Comparison of ENCODE assay signal across 9 mouse cellular contexts in the genomic region with DNA sequence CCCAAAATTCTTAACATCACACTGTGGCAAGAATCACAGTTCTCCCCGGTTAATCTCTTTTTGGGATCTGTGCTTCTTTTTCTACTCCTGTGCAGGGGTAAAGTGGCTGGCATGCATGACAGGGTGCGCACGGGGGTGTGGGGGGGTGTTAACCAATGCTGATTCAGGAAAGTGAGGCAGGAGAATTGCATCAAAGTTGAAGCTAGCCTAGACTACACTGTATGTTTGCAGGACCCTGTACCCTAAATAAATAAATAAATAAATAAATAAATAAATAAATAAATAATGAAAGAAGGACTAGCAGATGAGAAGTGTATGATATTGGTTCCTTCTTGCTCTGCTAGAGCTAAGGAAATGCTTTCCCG. TPM values are rescaled to one million over a fixed set of nuclear protein-coding genes. Genes with fewer than 3 reads are reported as not detected.
A peak's percentile ranks its signal among the peaks of the same experiment; 100 is the strongest.
DNase-seq lines count a peak whose midpoint lies in the region; ATAC-seq and TF ChIP-seq lines count a peak whose summit lies in the region.
"Had no signal": no experiment of that assay in that cellular context is flagged by ENCODE, and none has a peak within 500 bp of the region (broad histone marks: within the 10 kb centered on the region; RNA-seq: fewer than 3 reads in every experiment).

No protein-coding gene starts in this region.

- H3K4me2 ChIP-seq in kidney, embryonic 14.5 days (replicated peaks; ENCODE audit: low read depth, low read length) = peak overlapping the region; percentile 3
- peak overlapping the region; percentile 89 for H3K4me2 ChIP-seq in embryonic facial prominence, embryonic 12.5 days (replicated peaks)
- H3K4me2 ChIP-seq in hindbrain, postnatal 0 days (ENCODE audit: low read depth, low read length) = peak overlapping the region; percentile 95
- peak overlapping the region; percentile 74 for H3K4me2 ChIP-seq in midbrain, embryonic 15.5 days

- peaks cover 22% of the 10 kb centered on the region for H3K4me1 ChIP-seq in kidney, embryonic 14.5 days (ENCODE audit: control insufficient read depth, insufficient read depth, low read length)
- peaks cover 25% of the 10 kb centered on the region for H3K4me1 ChIP-seq in embryonic facial prominence, embryonic 12.5 days
- peaks cover 25% of the 10 kb centered on the region for H3K4me1 ChIP-seq in hindbrain, postnatal 0 days (ENCODE audit: insufficient read depth, low read length)
- H3K4me1 ChIP-seq in midbrain, embryonic 15.5 days = peaks cover 40% of the 10 kb centered on the region

- 15% methylated on average over 4 of the region's 4 CpGs for WGBS in kidney, embryonic 14.5 days
- WGBS in embryonic facial prominence, embryonic 12.5 days = 18% methylated on average over 4 of the region's 4 CpGs
- 18% methylated on average over 4 of the region's 4 CpGs for WGBS in hindbrain, postnatal 0 days
- 19% methylated on average over 4 of the region's 4 CpGs for WGBS in midbrain, embryonic 15.5 days

- H3K4me3 ChIP-seq in kidney, embryonic 14.5 days (ENCODE audit: low read length) = peak overlapping the region; percentile 80; the same call in 1 of the 2 replicates
- peak overlapping the region; percentile 78 for H3K4me3 ChIP-seq in embryonic facial prominence, embryonic 12.5 days
- peak overlapping the region; percentile 68 for H3K4me3 ChIP-seq in hindbrain, postnatal 0 days (ENCODE audit: low read length)
- peak overlapping the region; percentile 76 for H3K4me3 ChIP-seq in midbrain, embryonic 15.5 days

- DNase-seq in kidney, postnatal 36 days = no peak
- no peak for DNase-seq in hindbrain, postnatal 0 days (ENCODE audit: low spot score)
- DNase-seq in cerebellum, adult 11-12 months = no peak
- no peak for DNase-seq in cerebellum, postnatal 25 days
- no peak for DNase-seq in cerebellum, postnatal 10 days

- no peaks in the 10 kb centered on the region for H3K9me3 ChIP-seq in kidney, embryonic 14.5 days (ENCODE audit: control insufficient read depth, low read length)
- H3K9me3 ChIP-seq in embryonic facial prominence, embryonic 12.5 days = no peaks in the 10 kb centered on the region
- H3K9me3 ChIP-seq in hindbrain, postnatal 0 days (ENCODE audit: low read length) = no peaks in the 10 kb centered on the region
- H3K9me3 ChIP-seq in midbrain, embryonic 15.5 days = no peaks in the 10 kb centered on the region
- H3K9me3 ChIP-seq: G1E had no signal

- peak overlapping the region; percentile 78; the same call in 1 of the 2 replicates for H3K9ac ChIP-seq in kidney, embryonic 14.5 days (ENCODE audit: low read depth, low read length)
- H3K9ac ChIP-seq in embryonic facial prominence, embryonic 12.5 days = no peak overlapping the region
- H3K9ac ChIP-seq in hindbrain, postnatal 0 days (replicated peaks; ENCODE audit: low read length) = peak overlapping the region; percentile 93; the same call in 1 of the 2 replicates
- no peak overlapping the region for H3K9ac ChIP-seq in midbrain, embryonic 15.5 days

- no peak for TF ChIP-seq CTCF in hindbrain, postnatal 0 days (IDR thresholded peaks at IDR 0.05; ENCODE audit: low read depth)

- ATAC-seq in kidney, embryonic 14.5 days (ENCODE audit: low FRiP score, low TSS enrichment) = no peak; the same call in 1 of the 2 replicates
- no peak for ATAC-seq in embryonic facial prominence, embryonic 12.5 days (ENCODE audit: insufficient number of reproducible peaks, insufficient read depth, low FRiP score, low TSS enrichment)
- ATAC-seq in hindbrain, postnatal 0 days = peak; percentile 58; the same call in 1 of the 2 replicates
- ATAC-seq in midbrain, embryonic 15.5 days (replicated peaks) = no peak; the same call in 1 of the 2 replicates

- H3K27me3 ChIP-seq in kidney, embryonic 14.5 days (ENCODE audit: control insufficient read depth, insufficient read depth, low read length) = no peaks in the 10 kb centered on the region
- H3K27me3 ChIP-seq in embryonic facial prominence, embryonic 12.5 days = no peaks in the 10 kb centered on the region
- no peaks in the 10 kb centered on the region for H3K27me3 ChIP-seq in hindbrain, postnatal 0 days (ENCODE audit: insufficient read depth, low read length)
- no peaks in the 10 kb centered on the region for H3K27me3 ChIP-seq in midbrain, embryonic 15.5 days (replicated peaks)

- no peak overlapping the region for H3K27ac ChIP-seq in kidney, embryonic 14.5 days (ENCODE audit: low read depth, low read length)
- no peak overlapping the region for H3K27ac ChIP-seq in embryonic facial prominence, embryonic 12.5 days
- H3K27ac ChIP-seq in hindbrain, postnatal 0 days = no peak overlapping the region
- H3K27ac ChIP-seq in midbrain, embryonic 15.5 days = peak overlapping the region; percentile 82

- H3K36me3 ChIP-seq in kidney, embryonic 14.5 days (ENCODE audit: control insufficient read depth, insufficient read depth, low read length) = no peaks in the 10 kb centered on the region
- H3K36me3 ChIP-seq in embryonic facial prominence, embryonic 12.5 days = no peaks in the 10 kb centered on the region
- no peaks in the 10 kb centered on the region for H3K36me3 ChIP-seq in hindbrain, postnatal 0 days (ENCODE audit: insufficient read depth, low read length)
- no peaks in the 10 kb centered on the region for H3K36me3 ChIP-seq in midbrain, embryonic 15.5 days (replicated peaks)
- H3K36me3 ChIP-seq: G1E had no signal

RNA-seq across cellular contexts. Expression of a gene that starts 0.3 kb away (rescaled TPM):
- polyA plus RNA-seq in kidney, embryonic 14.5 days (2014; fragmentation: Nextera tagmentation; extraction: Ambion mirVana) = 23.4 and 36.2 TPM in 2 replicates
- polyA plus RNA-seq in embryonic facial prominence, embryonic 12.5 days (2016; fragmentation: Nextera tagmentation; extraction: Ambion mirVana) = 33.1 and 35.2 TPM in 2 replicates
- total RNA-seq in hindbrain, postnatal 0 days (2014; rRNA removed) = 77.0 and 92.0 TPM in 2 replicates
- polyA plus RNA-seq in hindbrain, postnatal 0 days (2015; fragmentation: Nextera tagmentation; extraction: Ambion mirVana) = 39.3 TPM in 2 replicates
- polyA plus RNA-seq in midbrain, embryonic 15.5 days (2015; fragmentation: Nextera tagmentation; extraction: Ambion mirVana) = 56.5 and 58.0 TPM in 2 replicates

RNA-seq across cellular contexts. Expression of a gene that starts 9.6 kb away (rescaled TPM):
- 24.3 and 30.8 TPM in 2 replicates for polyA plus RNA-seq in kidney, embryonic 14.5 days (2014; fragmentation: Nextera tagmentation; extraction: Ambion mirVana)
- polyA plus RNA-seq in embryonic facial prominence, embryonic 12.5 days (2016; fragmentation: Nextera tagmentation; extraction: Ambion mirVana) = 21.2 and 22.8 TPM in 2 replicates
- total RNA-seq in hindbrain, postnatal 0 days (2014; rRNA removed) = 13.7 and 24.6 TPM in 2 replicates
- polyA plus RNA-seq in hindbrain, postnatal 0 days (2015; fragmentation: Nextera tagmentation; extraction: Ambion mirVana) = 14.2 and 14.3 TPM in 2 replicates
- 13.5 and 15.9 TPM in 2 replicates for polyA plus RNA-seq in midbrain, embryonic 15.5 days (2015; fragmentation: Nextera tagmentation; extraction: Ambion mirVana)

Comparison
In these comparisons a context has a peak if more than half of its experiments do, and no peak if none do; other contexts are left out.
1. H3K4me2 ChIP-seq: peak in every context shown above with its lines; median percentile 95 in hindbrain, postnatal 0 days; 89 in embryonic facial prominence, embryonic 12.5 days; 74 in midbrain, embryonic 15.5 days; 3 in kidney, embryonic 14.5 days.
2. H3K9ac ChIP-seq: peak in kidney, embryonic 14.5 days (single experiment) and hindbrain, postnatal 0 days (single experiment); none in embryonic facial prominence, embryonic 12.5 days (single experiment) and midbrain, embryonic 15.5 days (single experiment).
3. Peak in every context shown above with its lines, with median percentiles within 50 percentile points of each other: H3K4me3 ChIP-seq.